Mouse (Mus musculus) neural tube, embryonic 14.5 days (tissue): ENCODE measurements around the gene Gm17657. TPM values are rescaled to one million over a fixed set of nuclear protein-coding genes. Genes with fewer than 3 reads are reported as not detected.
A peak's percentile ranks its signal among the peaks of the same experiment; 100 is the strongest.

Experiments
- ATAC-seq: fragments of 200-750 bp; cut with Nextera tagmentation; 2 replicates; pipeline ENCODE4 v1.8.0; 2017; ENCODE audit warnings: low read depth, mild to moderate bottlenecking, moderate TSS enrichment, moderate library complexity
- H3K27ac ChIP-seq: fragments of 300-500 bp; sonication (generic); 2 replicates; pipeline ENCODE4 v1.5.1; 2014; ENCODE audit warnings: low read depth, mild to moderate bottlenecking, control low read depth, low read length, moderate library complexity, mixed read lengths
- H3K27me3 ChIP-seq: fragments of 300-500 bp; sonication (generic); 2 replicates; pipeline ENCODE4 v1.6.1; 2014; ENCODE audit warnings: low read length; ENCODE audit not compliant: control insufficient read depth, insufficient read depth
- H3K36me3 ChIP-seq: fragments of 300-500 bp; sonication (generic); 2 replicates; pipeline ENCODE4 v1.6.1; 2014; ENCODE audit warnings: low read length, mixed read lengths; ENCODE audit not compliant: control insufficient read depth, insufficient read depth
- H3K4me1 ChIP-seq: fragments of 300-500 bp; sonication (generic); 2 replicates; pipeline ENCODE4 v1.6.1; 2014; ENCODE audit warnings: low read length; ENCODE audit not compliant: control insufficient read depth, insufficient read depth
- H3K4me2 ChIP-seq: fragments of 300-500 bp; sonication (generic); 2 replicates; pipeline ENCODE4 v1.6.1; 2014; ENCODE audit warnings: mild to moderate bottlenecking, low read depth, low read length, control low read depth
- H3K4me3 ChIP-seq: fragments of 300-500 bp; sonication (generic); 2 replicates; pipeline ENCODE4 v1.5.1; 2014; ENCODE audit warnings: low read depth, low read length, control low read depth, mixed read lengths
- H3K9ac ChIP-seq: fragments of 300-500 bp; sonication (generic); replicated peaks from 2 replicates; pipeline ENCODE4 v1.6.1; 2014; ENCODE audit warnings: low read depth, mild to moderate bottlenecking, control low read depth, low read length, mixed read lengths
- H3K9me3 ChIP-seq: fragments of 300-500 bp; sonication (generic); 2 replicates; pipeline ENCODE4 v1.6.1; 2016; ENCODE audit warnings: low read length; ENCODE audit not compliant: control insufficient read depth
- WGBS: fragments of 180-500 bp; shearing (Covaris S2); extraction: QIAGEN DNeasy Blood & Tissue Kit; methylation state at CpG from one replicate; pipeline ENCODE4 v1.1.7; 2014; 5-methylcytosine and 5-hydroxymethylcytosine counted together
- polyA plus RNA-seq: library from polyadenylated mRNA; unstranded; fragments of >200 nt; fragmentation: Nextera tagmentation; extraction: Ambion mirVana; gene quantifications from 2 replicates; pipeline ENCODE4 v1.2.1, GENCODE M21; 2014

Gm17657 gene
- polyA plus RNA-seq, 1 experiment from 2014 or later: not detected

GRCm38 (mm10) chr17:29493461-29493980 lies 55.9 kb downstream of the Gm17657 start:
- Histone ChIP-seq H3K9me3 (no peaks in the 10 kb centered on the region), H3K36me3 (peaks cover 7% of the 10 kb centered on the region; the same call in 1 of the 2 replicates), H3K4me3 (no peak overlapping the region), H3K4me1 (peaks cover 12% of the 10 kb centered on the region), H3K27me3 (no peaks in the 10 kb centered on the region; the same call in 1 of the 2 replicates), H3K9ac (no peak overlapping the region), H3K4me2 (no peak overlapping the region), H3K27ac (no peak overlapping the region)
- WGBS: 70% methylated on average over 11 of the region's 11 CpGs
- no peak for ATAC-seq

GRCm38 (mm10) chr17:29492269-29493191 lies 56.9 kb downstream of the Gm17657 start:
- peak overlapping the region; percentile 84 for H3K9ac ChIP-seq

GRCm38 (mm10) chr17:29491591-29492268 lies 57.7 kb downstream of the Gm17657 start:
- peak overlapping the region; percentile 90 for H3K4me3 ChIP-seq
- peak overlapping the region; percentile 90 for H3K4me2 ChIP-seq
- peaks cover 7% of the 10 kb centered on the region; the same call in 1 of the 2 replicates for H3K36me3 ChIP-seq
- no peaks in the 10 kb centered on the region for H3K9me3 ChIP-seq
- no peak; the same call in 1 of the 2 replicates for ATAC-seq
- under 1% methylated on average over 48 of the region's 48 CpGs for WGBS
- H3K9ac ChIP-seq: peak overlapping the region; percentile 84
- 0 out of 2 replicates have a peak overlapping the region, but pooled peaks have one; percentile 87 for H3K27ac ChIP-seq
- peaks cover 12% of the 10 kb centered on the region for H3K4me1 ChIP-seq
- H3K27me3 ChIP-seq: no peaks in the 10 kb centered on the region; the same call in 1 of the 2 replicates

More at GRCm38 (mm10) chr17:29492269-29493191, 56.9 kb downstream of the Gm17657 start:
- no peak overlapping the region for H3K27ac ChIP-seq
- H3K4me3 ChIP-seq: peak overlapping the region; percentile 90
- ATAC-seq: no peak
- H3K9me3 ChIP-seq: no peaks in the 10 kb centered on the region
- no peaks in the 10 kb centered on the region; the same call in 1 of the 2 replicates for H3K27me3 ChIP-seq
- peaks cover 12% of the 10 kb centered on the region for H3K4me1 ChIP-seq
- peak overlapping the region; percentile 90 for H3K4me2 ChIP-seq
- WGBS: 1% methylated on average over 22 of the region's 22 CpGs
- peaks cover 7% of the 10 kb centered on the region; the same call in 1 of the 2 replicates for H3K36me3 ChIP-seq

GRCm38 (mm10) chr17:29490713-29491581 lies 58.5 kb downstream of the Gm17657 start, which contains the start of gene Pim1:
Pim1 (plus strand) TSS chr17:29490753.
- Histone ChIP-seq H3K4me1 (peaks cover 12% of the 10 kb centered on the region), H3K27ac (peak within 1 kb of the TSS; percentile 87), H3K4me2 (peak within 1 kb of the TSS; percentile 90), H3K4me3 (peak within 1 kb of the TSS; percentile 90), H3K36me3 (peaks cover 7% of the 10 kb centered on the region; the same call in 1 of the 2 replicates), H3K9me3 (no peaks in the 10 kb centered on the region), H3K9ac (peak within 1 kb of the TSS; percentile 84), H3K27me3 (no peaks in the 10 kb centered on the region; the same call in 1 of the 2 replicates)
- under 1% methylated on average over 73 of the region's 99 CpGs for WGBS
- ATAC-seq: peak; percentile 78

GRCm38 (mm10) chr17:29489971-29490712 lies 59.3 kb downstream of the Gm17657 start:
- no peaks in the 10 kb centered on the region for H3K9me3 ChIP-seq
- peak overlapping the region; percentile 90 for H3K4me3 ChIP-seq
- peaks cover 7% of the 10 kb centered on the region; the same call in 1 of the 2 replicates for H3K36me3 ChIP-seq
- WGBS: under 1% methylated on average over 49 of the region's 68 CpGs
- no peaks in the 10 kb centered on the region; the same call in 1 of the 2 replicates for H3K27me3 ChIP-seq
- ATAC-seq: peak; percentile 92
- peak overlapping the region; percentile 87 for H3K27ac ChIP-seq
- peaks cover 12% of the 10 kb centered on the region for H3K4me1 ChIP-seq
- peak overlapping the region; percentile 90 for H3K4me2 ChIP-seq
- H3K9ac ChIP-seq: peak overlapping the region; percentile 84

- WGBS: 4% methylated on average over 30 of the region's 30 CpGs
- peak overlapping the region; percentile 80 for H3K4me2 ChIP-seq
- H3K36me3 ChIP-seq: peaks cover 3% of the 10 kb centered on the region; the same call in 1 of the 2 replicates
- H3K27me3 ChIP-seq: no peaks in the 10 kb centered on the region; the same call in 1 of the 2 replicates
- H3K4me3 ChIP-seq: peak overlapping the region; percentile 90
- H3K9me3 ChIP-seq: no peaks in the 10 kb centered on the region
- peak overlapping the region; percentile 87 for H3K27ac ChIP-seq
- no peak for ATAC-seq
- H3K9ac ChIP-seq: peak overlapping the region; percentile 69
- peaks cover 12% of the 10 kb centered on the region for H3K4me1 ChIP-seq
Observed at GRCm38 (mm10) chr17:29488978-29489970, 60.2 kb downstream of the Gm17657 start.
